Mouse (Mus musculus): Measurements from ENCODE around the gene Pla1a.

DNA sequence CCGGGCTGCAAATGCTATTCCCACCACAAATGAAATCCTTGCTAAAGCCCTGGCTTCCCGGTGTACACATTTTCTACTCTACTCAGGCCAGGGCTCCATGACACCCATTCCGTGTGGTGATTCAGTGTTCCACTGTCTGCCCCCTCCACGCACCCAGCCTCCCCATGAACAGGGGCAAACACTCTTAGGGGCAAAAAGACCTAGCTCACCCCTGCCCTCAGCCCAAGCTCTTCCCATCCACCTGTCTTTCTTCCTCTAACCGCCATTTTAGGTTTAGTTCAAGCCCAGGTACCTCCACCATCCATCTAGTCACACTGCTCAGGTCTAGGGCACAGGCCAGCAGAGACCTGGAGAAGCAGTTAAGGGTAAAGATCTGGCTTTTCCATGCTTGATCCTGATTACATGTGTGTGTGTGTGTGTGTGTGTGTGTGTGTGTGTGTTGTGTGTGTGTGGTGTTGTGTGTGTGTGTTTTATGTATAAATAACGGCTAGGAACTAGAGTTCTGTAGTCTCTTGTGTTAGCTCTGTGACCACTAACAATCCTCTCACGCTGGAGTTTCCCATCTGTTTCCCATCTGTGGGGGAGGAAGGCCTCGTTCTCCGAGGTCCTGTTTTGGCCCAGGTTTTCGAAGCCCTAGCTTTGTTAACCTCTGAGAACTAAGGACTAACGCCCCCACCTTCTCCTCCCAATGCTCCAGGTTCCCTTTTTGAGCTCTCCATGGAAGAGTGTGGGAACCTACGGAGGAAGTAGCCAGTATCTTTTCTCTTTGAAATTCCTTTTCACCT lies 18.7 kb upstream of the Pla1a start:
- TF ChIP-seq CTCF (IDR thresholded peaks at IDR 0.05; ENCODE audit: low read depth) = no peak
- TF ChIP-seq EP300 (IDR thresholded peaks at IDR 0.05; ENCODE audit: low read depth) = no peak

All from liver, postnatal 0 days (tissue).